Mouse (Mus musculus) ES-Bruce4 (cell line): Measurements from ENCODE around the gene Agpat4. TPM values are rescaled to one million over a fixed set of nuclear protein-coding genes. Genes with fewer than 3 reads are reported as not detected.

Source experiments
- H3K27ac ChIP-seq: 2 replicates; pipeline ENCODE4 v1.5.1; 2012; ENCODE audit warnings: low read length, inconsistent platforms; ENCODE audit not compliant: insufficient read depth
- H3K27me3 ChIP-seq: 2 replicates; pipeline ENCODE4 v1.6.1; 2012; ENCODE audit warnings: mild to moderate bottlenecking, low read length, inconsistent platforms; ENCODE audit not compliant: control insufficient read depth, poor library complexity, insufficient read depth, severe bottlenecking
- H3K36me3 ChIP-seq: 2 replicates; pipeline ENCODE4 v1.6.1; 2012; ENCODE audit warnings: inconsistent platforms, mild to moderate bottlenecking, low read length, moderate library complexity; ENCODE audit not compliant: control insufficient read depth, poor library complexity, insufficient read depth, severe bottlenecking
- H3K4me1 ChIP-seq: one replicate; pipeline ENCODE4 v1.8.1; 2011; ENCODE audit warnings: low read length; ENCODE audit not compliant: control insufficient read depth, insufficient read depth
- H3K4me3 ChIP-seq: 2 replicates; pipeline ENCODE4 v1.5.1; 2011; ENCODE audit warnings: low read depth, mild to moderate bottlenecking, low read length
- H3K9ac ChIP-seq: 2 replicates; pipeline ENCODE4 v1.6.1; 2012; ENCODE audit warnings: low read depth, mild to moderate bottlenecking, inconsistent platforms; ENCODE audit not compliant: poor library complexity, severe bottlenecking
- H3K9me3 ChIP-seq: replicated peaks from 2 replicates; pipeline ENCODE4 v1.6.1; 2012; ENCODE audit warnings: mild to moderate bottlenecking, low read length, inconsistent platforms; ENCODE audit not compliant: control insufficient read depth, poor library complexity, insufficient read depth, severe bottlenecking
- CTCF ChIP-seq: IDR thresholded peaks from one replicate; pipeline ENCODE4 v1.8.1; 2011; ENCODE audit warnings: low read depth, low read length
- EP300 ChIP-seq: IDR thresholded peaks from 2 replicates; pipeline ENCODE4 v1.6.1; 2011; ENCODE audit warnings: low read depth, low read length; ENCODE audit not compliant: insufficient read depth
- POLR2A ChIP-seq: IDR thresholded peaks from one replicate; pipeline ENCODE4 v1.8.1; 2011; ENCODE audit warnings: low read length; ENCODE audit not compliant: insufficient read depth
- polyA plus RNA-seq: library from polyadenylated mRNA; stranded (reverse); fragments of >200 nt; gene quantifications from 2 replicates; pipeline ENCODE4 v1.2.4, GENCODE M21; 2011; ENCODE audit warnings: low read depth; ENCODE audit not compliant: missing spikeins, insufficient read depth, insufficient read length

The Agpat4 gene
- polyA plus RNA-seq, 1 experiment: 80.4 TPM

DNA sequence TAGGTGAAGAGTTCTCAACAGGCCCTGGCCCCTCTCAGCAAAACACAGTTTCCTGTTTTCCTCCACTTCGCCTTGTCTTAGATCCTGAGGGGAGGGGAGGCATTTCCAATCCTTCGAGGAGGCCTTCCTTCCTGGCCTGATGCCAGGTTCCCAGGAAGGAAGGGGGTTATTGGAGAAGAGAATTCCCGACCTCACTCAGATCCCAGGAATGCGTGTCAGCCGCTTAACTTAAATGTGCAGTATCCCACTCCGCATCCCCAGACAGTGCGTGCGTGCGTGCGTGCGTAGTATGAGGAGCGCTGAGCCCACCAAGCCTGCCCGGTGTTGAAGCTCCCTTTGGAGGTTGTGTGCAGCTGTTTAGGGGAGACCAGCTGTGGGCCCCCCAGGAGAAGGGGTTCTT, 44.9 kb downstream of the Agpat4 start:
- Histone ChIP-seq H3K9ac (no peak overlapping the region), H3K36me3 (no peaks in the 10 kb centered on the region; the same call in 1 of the 2 replicates), H3K27me3 (no peaks in the 10 kb centered on the region), H3K27ac (no peak overlapping the region), H3K9me3 (no peaks in the 10 kb centered on the region), H3K4me3 (no peak overlapping the region), H3K4me1 (peaks cover 15% of the 10 kb centered on the region)
- TF ChIP-seq POLR2A: no peak
- TF ChIP-seq CTCF: no peak
- no peak for TF ChIP-seq EP300

DNA sequence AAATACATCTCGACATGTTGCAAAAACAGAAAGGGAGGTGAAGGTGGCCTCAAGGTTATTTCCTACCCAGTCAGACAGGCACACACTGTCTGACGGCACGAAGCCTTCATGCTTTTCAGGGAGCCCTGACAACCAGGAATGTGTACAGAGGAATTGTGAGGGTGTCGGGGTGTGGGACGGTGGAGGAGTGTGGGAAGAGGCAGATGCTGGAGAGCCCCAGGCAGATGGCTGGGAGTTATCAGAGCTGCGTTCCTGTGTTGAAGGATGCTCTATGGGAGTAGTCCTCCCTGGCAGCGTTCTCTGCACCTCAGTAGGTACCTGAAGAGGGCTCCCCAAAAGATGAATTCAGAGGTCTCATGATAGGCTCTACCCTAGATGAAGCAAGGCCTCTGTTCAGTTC, 45.4 kb downstream of the Agpat4 start:
- no peaks in the 10 kb centered on the region for H3K9me3 ChIP-seq
- TF ChIP-seq POLR2A: no peak
- TF ChIP-seq CTCF: no peak
- no peak for TF ChIP-seq EP300
- H3K36me3 ChIP-seq: no peaks in the 10 kb centered on the region; the same call in 1 of the 2 replicates
- H3K9ac ChIP-seq: no peak overlapping the region
- H3K27ac ChIP-seq: no peak overlapping the region
- H3K4me3 ChIP-seq: no peak overlapping the region
- no peaks in the 10 kb centered on the region for H3K27me3 ChIP-seq
- H3K4me1 ChIP-seq: peaks cover 15% of the 10 kb centered on the region

DNA sequence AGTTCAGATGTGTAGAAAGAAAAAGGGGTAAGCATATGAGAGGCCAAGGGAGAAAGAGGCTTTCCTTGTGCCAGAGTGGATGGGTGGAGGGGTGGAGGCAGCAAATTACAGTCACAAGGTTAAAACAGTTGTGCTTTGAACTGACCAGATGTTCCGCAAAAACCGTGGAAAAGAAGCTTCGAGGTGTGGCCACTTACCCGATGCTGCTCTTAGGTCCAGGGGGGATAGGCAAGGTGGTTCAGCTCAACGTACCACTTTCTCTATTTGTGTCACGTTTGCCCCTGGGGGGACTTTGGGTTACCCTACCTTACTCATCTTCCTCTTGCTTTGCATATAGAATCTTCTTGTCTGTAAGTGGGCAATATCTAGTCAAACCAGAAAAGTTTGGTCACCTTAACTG, 46.0 kb downstream of the Agpat4 start:
- Histone ChIP-seq H3K4me3 (no peak overlapping the region), H3K27me3 (no peaks in the 10 kb centered on the region), H3K9ac (no peak overlapping the region), H3K9me3 (no peaks in the 10 kb centered on the region), H3K36me3 (no peaks in the 10 kb centered on the region; the same call in 1 of the 2 replicates), H3K4me1 (peaks cover 15% of the 10 kb centered on the region), H3K27ac (peak overlapping the region; percentile 30; the same call in 1 of the 2 replicates)
- TF ChIP-seq EP300 (no peak), CTCF (no peak), POLR2A (no peak)

GRCm38 (mm10) chr17:12165009-12165695, 46.6 kb downstream of the Agpat4 start:
- H3K27me3 ChIP-seq: no peaks in the 10 kb centered on the region
- peak overlapping the region; percentile 30; the same call in 1 of the 2 replicates for H3K27ac ChIP-seq
- H3K4me1 ChIP-seq: peaks cover 10% of the 10 kb centered on the region
- no peak overlapping the region for H3K9ac ChIP-seq
- no peak overlapping the region for H3K4me3 ChIP-seq
- H3K9me3 ChIP-seq: no peaks in the 10 kb centered on the region
- TF ChIP-seq POLR2A (no peak), CTCF (no peak), EP300 (no peak)
- H3K36me3 ChIP-seq: no peaks in the 10 kb centered on the region; the same call in 1 of the 2 replicates

GRCm38 (mm10) chr17:12165701-12166100, 47.2 kb downstream of the Agpat4 start:
- Histone ChIP-seq H3K4me1 (peaks cover 9% of the 10 kb centered on the region), H3K9me3 (no peaks in the 10 kb centered on the region), H3K27ac (peak overlapping the region; percentile 29; the same call in 1 of the 2 replicates), H3K9ac (no peak overlapping the region), H3K27me3 (no peaks in the 10 kb centered on the region), H3K36me3 (no peaks in the 10 kb centered on the region; the same call in 1 of the 2 replicates), H3K4me3 (no peak overlapping the region)
- no peak for TF ChIP-seq CTCF

DNA sequence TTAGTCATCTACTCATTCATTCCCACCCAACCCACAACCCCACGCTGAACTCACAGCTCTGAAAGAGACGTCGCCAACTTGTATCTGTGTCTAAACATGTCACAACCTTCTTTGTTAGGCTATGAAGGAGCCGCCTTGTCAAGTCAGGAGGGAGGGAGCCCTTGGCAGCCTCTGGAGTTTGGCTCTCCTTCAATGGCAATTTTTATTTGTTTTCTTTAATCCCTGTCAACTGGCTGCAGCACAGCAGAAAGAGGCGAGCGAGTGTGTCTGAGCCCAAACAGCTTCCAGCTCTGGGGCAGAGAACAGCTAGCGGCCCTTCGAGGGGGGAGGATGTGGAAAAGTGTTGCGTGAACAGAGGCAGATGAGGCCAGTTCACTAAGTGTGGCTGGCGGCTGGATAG, 50.0 kb downstream of the Agpat4 start:
- Histone ChIP-seq H3K4me1 (peaks cover 10% of the 10 kb centered on the region), H3K36me3 (no peaks in the 10 kb centered on the region; the same call in 1 of the 2 replicates), H3K27me3 (no peaks in the 10 kb centered on the region), H3K9ac (no peak overlapping the region), H3K27ac (no peak overlapping the region), H3K9me3 (no peaks in the 10 kb centered on the region), H3K4me3 (no peak overlapping the region)
- TF ChIP-seq EP300 (no peak), CTCF (no peak), POLR2A (no peak)
